Mouse (Mus musculus): ENCODE measurements around the gene Iah1.

The Iah1 gene

GRCm38 (mm10) chr12:21364624-21365435, 48.6 kb downstream of the Iah1 start:
- DNase-seq (ENCODE audit: low spot score) = no peak

- DNase-seq (ENCODE audit: low spot score) = no peak
Observed at GRCm38 (mm10) chr12:21368376-21369086, 52.3 kb downstream of the Iah1 start.

GRCm38 (mm10) chr12:21369087-21369410, 52.9 kb downstream of the Iah1 start:
- no peak for DNase-seq (ENCODE audit: low spot score)

GRCm38 (mm10) chr12:21370035-21370611, 53.9 kb downstream of the Iah1 start:
- DNase-seq (ENCODE audit: low spot score) = no peak

- peak; percentile 91 for DNase-seq (ENCODE audit: low spot score)
Observed at GRCm38 (mm10) chr12:21373100-21373819, 57.1 kb downstream of the Iah1 start, which contains the start of gene Adam17. Gene Adam17, minus strand, starts transcription at chr12:21373632.
